7 mouse cellular contexts compared by ENCODE assay signal in the genomic region with DNA sequence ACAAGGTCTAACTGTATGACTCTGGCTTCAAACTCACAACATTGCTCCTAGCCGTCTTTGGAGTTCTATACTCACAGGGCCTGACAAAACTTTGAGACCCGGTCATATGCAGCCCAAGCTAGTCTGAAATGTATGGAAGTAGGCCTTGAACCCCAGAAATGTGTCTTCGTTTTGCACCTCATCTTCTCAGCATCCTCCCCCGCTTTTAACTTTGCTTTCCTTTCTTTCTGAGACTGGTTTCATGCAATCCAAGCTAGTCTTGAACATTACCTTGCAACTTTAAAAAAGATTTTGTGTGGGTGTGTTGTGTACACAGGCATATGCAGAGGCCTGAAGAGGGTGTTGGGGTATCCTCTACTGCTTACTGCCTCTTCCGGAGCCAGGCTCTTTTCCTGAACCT. TPM values are rescaled to one million over a fixed set of nuclear protein-coding genes. Genes with fewer than 3 reads are reported as not detected.
A peak's percentile ranks its signal among the peaks of the same experiment; 100 is the strongest.
DNase-seq lines count a peak whose midpoint lies in the region; ATAC-seq and TF ChIP-seq lines count a peak whose summit lies in the region.

No protein-coding gene starts in this region.

- peaks cover 34% of the 10 kb centered on the region for H3K36me3 ChIP-seq in limb, embryonic 12.5 days
- H3K36me3 ChIP-seq in limb, embryonic 10.5 days = peaks cover 42% of the 10 kb centered on the region
- peaks cover 5% of the 10 kb centered on the region; the same call in 1 of the 2 replicates for H3K36me3 ChIP-seq in forebrain, embryonic 11.5 days (ENCODE audit: control insufficient read depth, insufficient read depth, low read length)
- H3K36me3 ChIP-seq in hindbrain, postnatal 0 days (ENCODE audit: insufficient read depth, low read length) = peaks cover 9% of the 10 kb centered on the region; the same call in 1 of the 2 replicates
- peaks cover 22% of the 10 kb centered on the region for H3K36me3 ChIP-seq in neural tube, embryonic 15.5 days

- H3K4me3 ChIP-seq in limb, embryonic 12.5 days (replicated peaks) = peak overlapping the region; percentile 43; the same call in 1 of the 2 replicates
- no peak overlapping the region for H3K4me3 ChIP-seq in limb, embryonic 10.5 days
- no peak overlapping the region; the same call in 1 of the 2 replicates for H3K4me3 ChIP-seq in forebrain, embryonic 11.5 days (ENCODE audit: low read depth, low read length)
- H3K4me3 ChIP-seq in hindbrain, postnatal 0 days (ENCODE audit: low read length) = no peak overlapping the region; the same call in 1 of the 2 replicates
- no peak overlapping the region for H3K4me3 ChIP-seq in neural tube, embryonic 15.5 days (replicated peaks)

- no peaks in the 10 kb centered on the region for H3K9me3 ChIP-seq in limb, embryonic 12.5 days
- no peaks in the 10 kb centered on the region for H3K9me3 ChIP-seq in limb, embryonic 10.5 days (replicated peaks)
- no peaks in the 10 kb centered on the region for H3K9me3 ChIP-seq in forebrain, embryonic 11.5 days (ENCODE audit: control insufficient read depth, low read length)
- H3K9me3 ChIP-seq in hindbrain, postnatal 0 days (ENCODE audit: low read length) = no peaks in the 10 kb centered on the region
- H3K9me3 ChIP-seq in neural tube, embryonic 15.5 days (replicated peaks) = no peaks in the 10 kb centered on the region

- H3K27me3 ChIP-seq in limb, embryonic 12.5 days = no peaks in the 10 kb centered on the region
- H3K27me3 ChIP-seq in limb, embryonic 10.5 days (ENCODE audit: low read depth, poor library complexity, severe bottlenecking) = no peaks in the 10 kb centered on the region
- no peaks in the 10 kb centered on the region for H3K27me3 ChIP-seq in forebrain, embryonic 11.5 days (ENCODE audit: control insufficient read depth, insufficient read depth, low read length)
- no peaks in the 10 kb centered on the region for H3K27me3 ChIP-seq in hindbrain, postnatal 0 days (ENCODE audit: insufficient read depth, low read length)
- no peaks in the 10 kb centered on the region for H3K27me3 ChIP-seq in neural tube, embryonic 15.5 days (replicated peaks)

- DNase-seq in limb, embryonic 10.5 days (ENCODE audit: low spot score) = no peak
- DNase-seq in forebrain, embryonic 11.5 days (ENCODE audit: low spot score) = no peak
- no peak for DNase-seq in hindbrain, postnatal 0 days (ENCODE audit: low spot score)
- no peak for DNase-seq in right cerebral cortex, adult 18-20 months
- DNase-seq in thymus, adult 18-20 months = no peak

- ATAC-seq in limb, embryonic 12.5 days (ENCODE audit: insufficient number of reproducible peaks, insufficient read depth, low FRiP score, low TSS enrichment, low read depth) = no peak
- ATAC-seq in forebrain, embryonic 11.5 days (replicated peaks; ENCODE audit: low FRiP score) = no peak
- no peak for ATAC-seq in hindbrain, postnatal 0 days
- ATAC-seq in neural tube, embryonic 15.5 days (ENCODE audit: low FRiP score) = no peak

- WGBS in limb, embryonic 12.5 days = 68% methylated on average over 5 of the region's 5 CpGs
- 68% methylated on average over 5 of the region's 5 CpGs for WGBS in limb, embryonic 10.5 days
- WGBS in forebrain, embryonic 11.5 days = 59% methylated on average over 5 of the region's 5 CpGs
- WGBS in hindbrain, postnatal 0 days = 64% methylated on average over 5 of the region's 5 CpGs
- 71% methylated on average over 5 of the region's 5 CpGs for WGBS in neural tube, embryonic 15.5 days

- H3K4me1 ChIP-seq in limb, embryonic 12.5 days (replicated peaks) = peaks cover 13% of the 10 kb centered on the region
- peaks cover 6% of the 10 kb centered on the region for H3K4me1 ChIP-seq in limb, embryonic 10.5 days
- no peaks in the 10 kb centered on the region for H3K4me1 ChIP-seq in forebrain, embryonic 11.5 days (replicated peaks; ENCODE audit: control insufficient read depth, insufficient read depth, low read length)
- H3K4me1 ChIP-seq in hindbrain, postnatal 0 days (ENCODE audit: insufficient read depth, low read length) = no peaks in the 10 kb centered on the region
- H3K4me1 ChIP-seq in neural tube, embryonic 15.5 days = peaks cover 34% of the 10 kb centered on the region

- H3K4me2 ChIP-seq in limb, embryonic 12.5 days = peak overlapping the region; percentile 65
- peak overlapping the region; percentile 54; the same call in 1 of the 2 replicates for H3K4me2 ChIP-seq in forebrain, embryonic 11.5 days (ENCODE audit: low read depth, low read length, severe bottlenecking)
- H3K4me2 ChIP-seq in hindbrain, postnatal 0 days (ENCODE audit: low read depth, low read length) = peak overlapping the region; percentile 60; the same call in 1 of the 2 replicates
- H3K4me2 ChIP-seq in neural tube, embryonic 15.5 days = peak overlapping the region; percentile 69

- peak overlapping the region; percentile 20; the same call in 1 of the 2 replicates for H3K27ac ChIP-seq in limb, embryonic 12.5 days
- no peak overlapping the region for H3K27ac ChIP-seq in limb, embryonic 10.5 days
- H3K27ac ChIP-seq in forebrain, embryonic 11.5 days (ENCODE audit: low read depth, low read length) = no peak overlapping the region
- peak overlapping the region; percentile 92 for H3K27ac ChIP-seq in hindbrain, postnatal 0 days
- H3K27ac ChIP-seq in neural tube, embryonic 15.5 days (replicated peaks) = peak overlapping the region; percentile 94

- no peak overlapping the region for H3K9ac ChIP-seq in limb, embryonic 12.5 days (replicated peaks)
- H3K9ac ChIP-seq in forebrain, embryonic 11.5 days (ENCODE audit: low read length) = no peak overlapping the region
- no peak overlapping the region for H3K9ac ChIP-seq in hindbrain, postnatal 0 days (replicated peaks; ENCODE audit: low read length)
- H3K9ac ChIP-seq in neural tube, embryonic 15.5 days (replicated peaks) = no peak overlapping the region

- no peak for TF ChIP-seq CTCF in hindbrain, postnatal 0 days (IDR thresholded peaks at IDR 0.05; ENCODE audit: low read depth)

RNA-seq across cellular contexts. Expression of gene Hspb1, which starts 16.5 kb away (rescaled TPM):
- 59.6 and 66.8 TPM in 2 replicates for polyA plus RNA-seq in limb, embryonic 12.5 days (2016; fragmentation: Nextera tagmentation; extraction: Ambion mirVana)
- polyA plus RNA-seq in limb, embryonic 10.5 days (2016; fragmentation: Nextera tagmentation; extraction: Ambion mirVana) = 34.0 and 34.8 TPM in 2 replicates
- 11.4 and 11.8 TPM in 2 replicates for polyA plus RNA-seq in forebrain, embryonic 11.5 days (2014; fragmentation: Nextera tagmentation; extraction: Ambion mirVana)
- total RNA-seq in hindbrain, postnatal 0 days (2014; rRNA removed) = 29.4 and 29.6 TPM in 2 replicates
- polyA plus RNA-seq in hindbrain, postnatal 0 days (2015; fragmentation: Nextera tagmentation; extraction: Ambion mirVana) = 28.0 and 30.0 TPM in 2 replicates
- polyA plus RNA-seq in neural tube, embryonic 15.5 days (2015; fragmentation: Nextera tagmentation; extraction: Ambion mirVana) = 36.4 and 38.1 TPM in 2 replicates

RNA-seq across cellular contexts. Expression of gene Ywhag, which starts 30.2 kb away (rescaled TPM):
- polyA plus RNA-seq in limb, embryonic 12.5 days (2016; fragmentation: Nextera tagmentation; extraction: Ambion mirVana) = 180 and 182 TPM in 2 replicates
- polyA plus RNA-seq in limb, embryonic 10.5 days (2016; fragmentation: Nextera tagmentation; extraction: Ambion mirVana) = 197 and 203 TPM in 2 replicates
- 147 and 161 TPM in 2 replicates for polyA plus RNA-seq in forebrain, embryonic 11.5 days (2014; fragmentation: Nextera tagmentation; extraction: Ambion mirVana)
- 334 and 336 TPM in 2 replicates for total RNA-seq in hindbrain, postnatal 0 days (2014; rRNA removed)
- polyA plus RNA-seq in hindbrain, postnatal 0 days (2015; fragmentation: Nextera tagmentation; extraction: Ambion mirVana) = 734 and 782 TPM in 2 replicates
- polyA plus RNA-seq in neural tube, embryonic 15.5 days (2015; fragmentation: Nextera tagmentation; extraction: Ambion mirVana) = 776 and 868 TPM in 2 replicates

Comparison
In these comparisons a context has a peak if more than half of its experiments do, and no peak if none do; other contexts are left out.
1. H3K27ac ChIP-seq: peak in limb, embryonic 12.5 days (single experiment), hindbrain, postnatal 0 days (single experiment) and neural tube, embryonic 15.5 days (single experiment); none in limb, embryonic 10.5 days (single experiment) and forebrain, embryonic 11.5 days (single experiment).
2. Peak in every context shown above with its lines, with median percentiles within 50 percentile points of each other: H3K4me2 ChIP-seq.